Mouse (Mus musculus) MEL (cell line): Measurements from ENCODE around the gene Pheta2.

Experiments used
- CHD2 ChIP-seq: IDR thresholded peaks from 2 replicates; pipeline ENCODE4 v1.6.1; 2011; ENCODE audit warnings: low read length, improper control_type of control experiment
- CTCF ChIP-seq, 3 experiments: IDR thresholded peaks in 2 of 3; conservative IDR thresholded peaks in 1 of 3; 2 replicates each; pipeline ENCODE4 v1.5.1; 2011 to 2012; ENCODE audit warnings: low read length in 3 of 3, low read depth in 2 of 3, mild to moderate bottlenecking in 2 of 3, improper control_type of control experiment in 1 of 3, inconsistent platforms in 1 of 3, mixed read lengths in 1 of 3, moderate library complexity in 1 of 3; ENCODE audit not compliant: control insufficient read depth in 1 of 3, insufficient read depth in 1 of 3, poor library complexity in 1 of 3, severe bottlenecking in 1 of 3
- HCFC1 ChIP-seq: IDR thresholded peaks from 2 replicates; pipeline ENCODE4 v1.6.1; 2012; ENCODE audit warnings: low read depth, mild to moderate bottlenecking, inconsistent platforms, low read length, improper control_type of control experiment, moderate library complexity
- MAFK ChIP-seq: IDR thresholded peaks from 2 replicates; pipeline ENCODE4 v1.6.1; 2011; ENCODE audit warnings: low read depth, mild to moderate bottlenecking, low read length, improper control_type of control experiment, borderline replicate concordance
- MAX ChIP-seq: IDR thresholded peaks from 2 replicates; pipeline ENCODE4 v1.6.1; 2011; ENCODE audit warnings: low read length, improper control_type of control experiment
- NELFE ChIP-seq: IDR thresholded peaks from 2 replicates; pipeline ENCODE4 v1.6.1; 2011; ENCODE audit warnings: low read depth, low read length, improper control_type of control experiment
- POLR2A ChIP-seq, 2 experiments: IDR thresholded peaks; 2 replicates each; pipeline ENCODE4 v1.6.1; 2011 to 2012; ENCODE audit warnings: low read length in 2 of 2, mild to moderate bottlenecking in 2 of 2, control low read depth in 1 of 2, improper control_type of control experiment in 1 of 2, low read depth in 1 of 2, moderate library complexity in 1 of 2; ENCODE audit not compliant: control insufficient read depth in 1 of 2, insufficient read depth in 1 of 2, poor library complexity in 1 of 2
- POLR2AphosphoS2 ChIP-seq: IDR thresholded peaks from 2 replicates; pipeline ENCODE4 v1.6.1; 2011; ENCODE audit warnings: low read length, improper control_type of control experiment
- RCOR1 ChIP-seq: IDR thresholded peaks from 2 replicates; pipeline ENCODE4 v1.6.1; 2012; ENCODE audit warnings: low read depth, mild to moderate bottlenecking, inconsistent platforms, low read length, improper control_type of control experiment
- SIN3A ChIP-seq: IDR thresholded peaks from 2 replicates; pipeline ENCODE4 v1.6.1; 2012; ENCODE audit warnings: low read length, improper control_type of control experiment, inconsistent platforms

DNA sequence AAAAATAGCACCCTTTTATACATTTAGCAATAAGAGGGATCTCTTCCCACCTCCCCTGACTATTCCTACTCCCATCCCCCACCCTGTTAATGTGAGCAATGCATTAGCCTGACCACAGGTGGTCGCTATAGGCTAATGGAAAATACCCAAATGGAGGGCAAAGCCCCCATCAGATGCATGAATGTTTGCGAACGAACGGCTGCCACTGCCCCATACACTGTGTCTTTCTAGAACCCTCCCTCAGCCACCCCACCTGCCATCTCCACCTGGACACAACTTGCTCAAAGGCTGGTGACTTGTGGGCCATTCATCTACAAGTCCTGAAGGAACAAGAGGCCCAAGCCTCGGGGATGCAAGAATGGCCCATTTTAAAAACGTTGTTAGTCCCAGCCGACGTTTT, 44.7 kb upstream of the Pheta2 start:
- TF ChIP-seq CHD2 (peak; percentile 53; the same call in 1 of the 2 replicates), NELFE (no peak), CTCF (IDR thresholded peaks at IDR 0.05 in 2 of 3, conservative IDR thresholded peaks at IDR 0.05 in 1 of 3; ENCODE audit: control insufficient read depth in 1 of 3, insufficient read depth in 1 of 3, low read depth in 2 of 3, low read length in 3 of 3, poor library complexity in 1 of 3, severe bottlenecking in 1 of 3) (peak; percentile 37 to 66 (median 50)), POLR2A (IDR thresholded peaks at IDR 0.05; ENCODE audit: control insufficient read depth in 1 of 2, insufficient read depth in 1 of 2, low read depth in 1 of 2, low read length in 2 of 2, poor library complexity in 1 of 2) (no peak), RCOR1 (no peak), SIN3A (no peak), MAFK (no peak), HCFC1 (no peak), POLR2AphosphoS2 (no peak), MAX (no peak)
